Mouse (Mus musculus) heart, embryonic 11.5 days (tissue): ENCODE data around the gene Arhgap17. TPM values are rescaled to one million over a fixed set of nuclear protein-coding genes. Genes with fewer than 3 reads are reported as not detected.

Experiments
- ATAC-seq: fragments of 200-750 bp; cut with Nextera tagmentation; replicated peaks from 2 replicates; pipeline ENCODE4 v1.8.0; 2017; ENCODE audit warnings: moderate library complexity; ENCODE audit not compliant: insufficient number of reproducible peaks, low FRiP score, low TSS enrichment
- H3K27ac ChIP-seq: fragments of 300-500 bp; sonication (generic); 2 replicates; pipeline ENCODE4 v1.5.1; 2014; ENCODE audit warnings: mild to moderate bottlenecking, low read depth, low read length
- H3K27me3 ChIP-seq: fragments of 300-500 bp; sonication (generic); 2 replicates; pipeline ENCODE4 v1.6.1; 2014; ENCODE audit warnings: mild to moderate bottlenecking, low read length, mixed read lengths; ENCODE audit not compliant: control insufficient read depth, insufficient read depth
- H3K36me3 ChIP-seq: fragments of 300-500 bp; sonication (generic); 2 replicates; pipeline ENCODE4 v1.6.1; 2014; ENCODE audit warnings: mild to moderate bottlenecking, low read length, moderate library complexity, mixed read lengths; ENCODE audit not compliant: control insufficient read depth, insufficient read depth
- H3K4me1 ChIP-seq: fragments of 300-500 bp; sonication (generic); 2 replicates; pipeline ENCODE4 v1.6.1; 2014; ENCODE audit warnings: low read length; ENCODE audit not compliant: control insufficient read depth, insufficient read depth
- H3K4me2 ChIP-seq: fragments of 300-500 bp; sonication (generic); 2 replicates; pipeline ENCODE4 v1.6.1; 2014; ENCODE audit warnings: mild to moderate bottlenecking, moderate library complexity
- H3K4me3 ChIP-seq: fragments of 300-500 bp; sonication (generic); 2 replicates; pipeline ENCODE4 v1.5.1; 2014; ENCODE audit warnings: low read depth, low read length
- H3K9ac ChIP-seq: fragments of 300-500 bp; sonication (generic); 2 replicates; pipeline ENCODE4 v1.6.1; 2014; ENCODE audit warnings: mild to moderate bottlenecking, low read depth, low read length, moderate library complexity
- H3K9me3 ChIP-seq: fragments of 300-500 bp; sonication (generic); replicated peaks from 2 replicates; pipeline ENCODE4 v1.6.1; 2016; ENCODE audit warnings: low read length; ENCODE audit not compliant: control insufficient read depth
- WGBS: fragments of 180-500 bp; shearing (Covaris S2); extraction: QIAGEN DNeasy Blood & Tissue Kit; methylation state at CpG from one replicate; pipeline ENCODE4 v1.1.7; 2014; ENCODE audit not compliant: insufficient replicate concordance; 5-methylcytosine and 5-hydroxymethylcytosine counted together
- polyA plus RNA-seq: library from polyadenylated mRNA; unstranded; fragments of >200 nt; fragmentation: Nextera tagmentation; extraction: Ambion mirVana; gene quantifications from 2 replicates; pipeline ENCODE4 v1.2.1, GENCODE M21; 2014

Gene Arhgap17
- polyA plus RNA-seq, 1 experiment from 2014 or later, result 21.1 TPM

- no peak for ATAC-seq
- no peak overlapping the region for H3K27ac ChIP-seq
- WGBS, result 77% methylated on average over 2 of the region's 2 CpGs
Observed at GRCm38 (mm10) chr7:123323388-123323787, 46.3 kb downstream of the Arhgap17 start.

DNA sequence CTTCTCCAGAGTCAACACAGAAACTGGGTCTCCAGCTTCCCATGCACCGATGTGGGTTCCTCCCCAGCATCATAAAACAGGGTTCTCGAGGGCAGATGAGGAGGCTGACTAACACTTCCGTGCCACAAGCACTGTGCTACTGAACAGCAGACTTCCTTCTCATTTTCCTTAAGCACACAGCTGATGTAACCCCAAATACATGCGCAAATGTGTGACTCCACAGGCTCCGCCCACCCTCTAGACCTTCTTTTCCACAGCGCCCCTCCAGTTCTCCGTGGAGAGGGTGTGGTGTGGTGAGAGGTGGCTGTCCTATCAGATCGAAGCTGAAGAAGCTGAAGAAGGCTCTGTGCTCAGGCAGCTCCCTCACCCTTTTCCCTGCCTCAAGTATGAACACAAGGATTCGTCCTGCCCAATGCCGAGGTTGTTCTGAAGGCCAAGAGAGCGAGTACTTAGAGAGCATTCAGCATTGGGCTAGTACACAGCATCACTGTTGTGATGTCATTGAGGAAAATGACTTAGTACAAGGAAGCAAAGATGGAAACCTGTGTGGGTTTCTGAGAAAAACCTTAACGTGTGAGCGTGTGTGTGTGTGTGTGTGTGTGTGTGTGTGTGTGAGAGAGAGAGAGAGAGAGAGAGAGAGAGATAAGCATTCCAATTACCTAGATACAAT lies 47.1 kb downstream of the Arhgap17 start:
- Histone ChIP-seq H3K4me3 (no peak overlapping the region), H3K27ac (no peak overlapping the region), H3K9me3 (no peaks in the 10 kb centered on the region), H3K36me3 (peaks cover 10% of the 10 kb centered on the region), H3K9ac (no peak overlapping the region), H3K27me3 (no peaks in the 10 kb centered on the region), H3K4me2 (no peak overlapping the region), H3K4me1 (peaks cover 16% of the 10 kb centered on the region)
- ATAC-seq, result no peak
- 77% methylated on average over 13 of the region's 13 CpGs for WGBS

More at GRCm38 (mm10) chr7:123323388-123323787, 46.3 kb downstream of the Arhgap17 start:
- H3K4me1 ChIP-seq, result peaks cover 24% of the 10 kb centered on the region
- no peak overlapping the region for H3K4me3 ChIP-seq
- no peaks in the 10 kb centered on the region for H3K27me3 ChIP-seq
- no peak overlapping the region for H3K9ac ChIP-seq
- H3K36me3 ChIP-seq, result peaks cover 7% of the 10 kb centered on the region
- no peaks in the 10 kb centered on the region for H3K9me3 ChIP-seq
- H3K4me2 ChIP-seq, result no peak overlapping the region

- Histone ChIP-seq H3K4me2 (no peak overlapping the region), H3K4me1 (no peaks in the 10 kb centered on the region), H3K27ac (no peak overlapping the region), H3K27me3 (no peaks in the 10 kb centered on the region), H3K9me3 (no peaks in the 10 kb centered on the region), H3K4me3 (no peak overlapping the region), H3K9ac (no peak overlapping the region), H3K36me3 (peaks cover 7% of the 10 kb centered on the region; the same call in 1 of the 2 replicates)
- ATAC-seq, result no peak
- WGBS, result 72% methylated on average over 3 of the region's 3 CpGs
Observed at GRCm38 (mm10) chr7:123312738-123313137, 57.0 kb downstream of the Arhgap17 start.

DNA sequence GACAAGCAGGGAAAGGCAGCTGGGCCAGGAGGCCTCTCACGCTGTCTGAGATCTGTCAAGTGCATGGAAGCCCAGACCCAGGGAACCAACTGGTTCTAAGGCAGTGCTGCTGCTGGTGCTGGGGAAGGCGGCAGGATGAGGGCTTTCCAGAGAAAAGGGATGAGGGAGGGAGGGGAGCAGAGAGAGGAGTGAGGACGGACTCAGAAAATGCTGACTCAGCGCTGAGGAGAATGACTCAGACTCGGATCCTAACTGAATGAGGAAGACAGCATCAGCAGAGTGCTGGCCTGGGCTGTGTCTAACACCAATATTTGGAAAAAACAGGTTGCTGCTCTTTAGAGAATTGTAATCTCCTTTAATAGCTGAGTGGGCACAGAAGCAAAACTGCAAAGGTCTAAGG lies 57.9 kb downstream of the Arhgap17 start:
- Histone ChIP-seq H3K27ac (no peak overlapping the region), H3K4me3 (no peak overlapping the region), H3K36me3 (peaks cover 14% of the 10 kb centered on the region), H3K9me3 (no peaks in the 10 kb centered on the region), H3K4me1 (no peaks in the 10 kb centered on the region), H3K9ac (no peak overlapping the region), H3K4me2 (no peak overlapping the region), H3K27me3 (no peaks in the 10 kb centered on the region)
- ATAC-seq, result no peak
- WGBS, result 61% methylated on average over 5 of the region's 5 CpGs

DNA sequence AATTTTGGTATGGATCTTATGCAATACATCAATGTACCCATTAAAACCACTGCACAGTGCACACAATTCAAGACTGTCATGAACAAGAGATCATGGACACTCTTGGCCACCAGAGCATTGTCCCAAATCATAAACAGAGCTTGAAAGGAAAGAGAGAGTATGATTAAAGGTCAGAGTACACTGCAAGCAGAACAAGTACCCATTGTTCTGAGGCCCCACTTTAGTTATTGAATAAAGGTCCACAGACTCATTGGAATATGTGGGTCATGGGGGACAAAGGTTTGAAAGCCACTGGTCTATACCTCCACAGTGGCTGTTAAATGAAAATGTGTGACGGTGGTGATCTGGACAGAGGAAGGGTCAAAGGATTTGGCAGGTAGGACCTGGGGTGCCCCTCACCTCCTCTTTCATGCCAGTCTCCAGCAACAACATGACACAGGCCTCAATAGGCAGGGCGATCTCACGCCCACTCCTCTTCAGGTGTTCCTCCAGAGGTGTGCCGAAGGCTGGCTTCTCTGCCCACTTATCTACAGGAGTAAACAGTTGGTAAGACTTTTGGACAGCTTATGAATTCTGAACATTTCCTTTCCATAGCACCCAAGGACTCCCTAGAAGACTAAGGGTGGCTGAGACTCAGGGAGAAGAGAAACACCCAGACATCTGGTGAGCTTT lies 61.7 kb downstream of the Arhgap17 start:
- no peak overlapping the region for H3K4me3 ChIP-seq
- H3K9me3 ChIP-seq, result no peaks in the 10 kb centered on the region
- no peaks in the 10 kb centered on the region for H3K27me3 ChIP-seq
- H3K36me3 ChIP-seq, result peaks cover 33% of the 10 kb centered on the region
- H3K4me1 ChIP-seq, result no peaks in the 10 kb centered on the region
- H3K4me2 ChIP-seq, result no peak overlapping the region
- WGBS, result 95% methylated on average over 4 of the region's 4 CpGs
- no peak for ATAC-seq
- no peak overlapping the region for H3K9ac ChIP-seq
- no peak overlapping the region for H3K27ac ChIP-seq

- Histone ChIP-seq H3K4me2 (no peak overlapping the region), H3K4me1 (no peaks in the 10 kb centered on the region), H3K9ac (no peak overlapping the region), H3K27me3 (no peaks in the 10 kb centered on the region), H3K9me3 (no peaks in the 10 kb centered on the region), H3K36me3 (peaks cover 30% of the 10 kb centered on the region), H3K4me3 (no peak overlapping the region), H3K27ac (no peak overlapping the region)
- 93% methylated on average over 8 of the region's 8 CpGs for WGBS
- no peak for ATAC-seq
Observed at GRCm38 (mm10) chr7:123307236-123307635, 62.5 kb downstream of the Arhgap17 start.

GRCm38 (mm10) chr7:123305397-123305796 lies 64.3 kb downstream of the Arhgap17 start:
- no peak overlapping the region for H3K4me3 ChIP-seq
- peaks cover 30% of the 10 kb centered on the region for H3K36me3 ChIP-seq
- H3K9ac ChIP-seq, result no peak overlapping the region
- H3K4me1 ChIP-seq, result no peaks in the 10 kb centered on the region
- no peak overlapping the region for H3K4me2 ChIP-seq
- no peak for ATAC-seq
- no peaks in the 10 kb centered on the region for H3K9me3 ChIP-seq
- 79% methylated on average over 2 of the region's 2 CpGs for WGBS
- H3K27ac ChIP-seq, result no peak overlapping the region
- no peaks in the 10 kb centered on the region for H3K27me3 ChIP-seq

- H3K4me2 ChIP-seq, result no peak overlapping the region
- H3K27ac ChIP-seq, result no peak overlapping the region
- H3K9me3 ChIP-seq, result no peaks in the 10 kb centered on the region
- H3K4me3 ChIP-seq, result no peak overlapping the region
- no peaks in the 10 kb centered on the region for H3K27me3 ChIP-seq
- peaks cover 9% of the 10 kb centered on the region; the same call in 1 of the 2 replicates for H3K4me1 ChIP-seq
- H3K9ac ChIP-seq, result no peak overlapping the region
- no peak for ATAC-seq
- H3K36me3 ChIP-seq, result peaks cover 19% of the 10 kb centered on the region
- WGBS, result 80% methylated on average over 3 of the region's 3 CpGs
Observed at GRCm38 (mm10) chr7:123300258-123300657, 69.5 kb downstream of the Arhgap17 start.
